Mouse (Mus musculus): ENCODE measurements around the gene Tecpr2. TPM values are rescaled to one million over a fixed set of nuclear protein-coding genes. Genes with fewer than 3 reads are reported as not detected.
A peak's percentile ranks its signal among the peaks of the same experiment; 100 is the strongest.

Tecpr2 gene
- total RNA-seq, 1 experiment from 2014 or later: 5.7 TPM

- ATAC-seq (replicated peaks; ENCODE audit: low read depth, poor library complexity, severe bottlenecking): no peak
Observed at GRCm38 (mm10) chr12:110861256-110861655, 27.8 kb upstream of the Tecpr2 start.

GRCm38 (mm10) chr12:110864008-110864407 lies 25.1 kb upstream of the Tecpr2 start:
- ATAC-seq (replicated peaks; ENCODE audit: low read depth, poor library complexity, severe bottlenecking): no peak

- no peak for ATAC-seq (replicated peaks; ENCODE audit: low read depth, poor library complexity, severe bottlenecking)
Observed at GRCm38 (mm10) chr12:110865571-110865970, 23.5 kb upstream of the Tecpr2 start.

- ATAC-seq (replicated peaks; ENCODE audit: low read depth, poor library complexity, severe bottlenecking): no peak
Observed at GRCm38 (mm10) chr12:110865989-110866388, 23.1 kb upstream of the Tecpr2 start.

- no peak for ATAC-seq (replicated peaks; ENCODE audit: low read depth, poor library complexity, severe bottlenecking)
Observed at GRCm38 (mm10) chr12:110870107-110870506, 19.0 kb upstream of the Tecpr2 start.

- ATAC-seq (replicated peaks; ENCODE audit: low read depth, poor library complexity, severe bottlenecking): no peak
Observed at GRCm38 (mm10) chr12:110871247-110871646, 17.8 kb upstream of the Tecpr2 start.

- ATAC-seq (replicated peaks; ENCODE audit: low read depth, poor library complexity, severe bottlenecking): no peak
Observed at GRCm38 (mm10) chr12:110875351-110875750, 13.7 kb upstream of the Tecpr2 start.

GRCm38 (mm10) chr12:110882291-110882690 lies 6.8 kb upstream of the Tecpr2 start:
- ATAC-seq (replicated peaks; ENCODE audit: low read depth, poor library complexity, severe bottlenecking): no peak

- no peak for ATAC-seq (replicated peaks; ENCODE audit: low read depth, poor library complexity, severe bottlenecking)
Observed at GRCm38 (mm10) chr12:110885251-110885650, 3.8 kb upstream of the Tecpr2 start.

GRCm38 (mm10) chr12:110888106-110888505 lies 958 bp upstream of the Tecpr2 start:
- ATAC-seq (replicated peaks; ENCODE audit: low read depth, poor library complexity, severe bottlenecking): 0 out of 2 replicates have a peak, but pooled peaks have one; percentile 4

GRCm38 (mm10) chr12:110888606-110889005 lies 458 bp upstream of the Tecpr2 start:
- peak; percentile 24 for ATAC-seq (replicated peaks; ENCODE audit: low read depth, poor library complexity, severe bottlenecking)

- no peak for ATAC-seq (replicated peaks; ENCODE audit: low read depth, poor library complexity, severe bottlenecking)
Observed at GRCm38 (mm10) chr12:110891887-110892286, 2.8 kb downstream of the Tecpr2 start.

- ATAC-seq (replicated peaks; ENCODE audit: low read depth, poor library complexity, severe bottlenecking): no peak
Observed at GRCm38 (mm10) chr12:110902106-110902505, 13.0 kb downstream of the Tecpr2 start.

GRCm38 (mm10) chr12:110903536-110903935 lies 14.5 kb downstream of the Tecpr2 start:
- no peak for ATAC-seq (replicated peaks; ENCODE audit: low read depth, poor library complexity, severe bottlenecking)

GRCm38 (mm10) chr12:110907845-110908244 lies 18.8 kb downstream of the Tecpr2 start:
- ATAC-seq (replicated peaks; ENCODE audit: low read depth, poor library complexity, severe bottlenecking): peak; percentile 75

GRCm38 (mm10) chr12:110909962-110910361 lies 20.9 kb downstream of the Tecpr2 start:
- ATAC-seq (replicated peaks; ENCODE audit: low read depth, poor library complexity, severe bottlenecking): no peak

- ATAC-seq (replicated peaks; ENCODE audit: low read depth, poor library complexity, severe bottlenecking): no peak
Observed at GRCm38 (mm10) chr12:110915761-110916160, 26.7 kb downstream of the Tecpr2 start.

GRCm38 (mm10) chr12:110920254-110920653 lies 31.2 kb downstream of the Tecpr2 start:
- ATAC-seq (replicated peaks; ENCODE audit: low read depth, poor library complexity, severe bottlenecking): no peak

GRCm38 (mm10) chr12:110921572-110921971 lies 32.5 kb downstream of the Tecpr2 start:
- ATAC-seq (replicated peaks; ENCODE audit: low read depth, poor library complexity, severe bottlenecking): no peak

GRCm38 (mm10) chr12:110932820-110933219 lies 43.8 kb downstream of the Tecpr2 start:
- no peak for ATAC-seq (replicated peaks; ENCODE audit: low read depth, poor library complexity, severe bottlenecking)

GRCm38 (mm10) chr12:110935983-110936620 lies 47.0 kb downstream of the Tecpr2 start:
- peak; percentile 81 for ATAC-seq (replicated peaks; ENCODE audit: low read depth, poor library complexity, severe bottlenecking)

GRCm38 (mm10) chr12:110937496-110937895 lies 48.4 kb downstream of the Tecpr2 start:
- ATAC-seq (replicated peaks; ENCODE audit: low read depth, poor library complexity, severe bottlenecking): no peak

Measured in common myeloid progenitor, adult 5-6 weeks (primary cell).